Mouse (Mus musculus) liver, adult 2 months (tissue): ENCODE results near the gene Nr2e3. TPM values are rescaled to one million over a fixed set of nuclear protein-coding genes. Genes with fewer than 3 reads are reported as not detected.

ENCODE experiments used
- DNase-seq: peaks from one replicate; pipeline ENCODE4 v3.0.0-alpha.2; 2011; ENCODE audit warnings: low read depth, low spot score; ENCODE audit errors: extremely low read depth
- H3K27ac ChIP-seq: fragments of 200-500 bp; replicated peaks from 2 replicates; pipeline ENCODE4 v1.5.1; 2012; ENCODE audit warnings: low read depth, mild to moderate bottlenecking, control low read depth, inconsistent platforms, low read length; ENCODE audit not compliant: insufficient read depth
- H3K27me3 ChIP-seq: fragments of 200-500 bp; 2 replicates; pipeline ENCODE4 v1.6.1; 2012; ENCODE audit warnings: mild to moderate bottlenecking, moderate library complexity, low read length, inconsistent platforms; ENCODE audit not compliant: control insufficient read depth, insufficient read depth
- H3K36me3 ChIP-seq: fragments of 200-500 bp; 2 replicates; pipeline ENCODE4 v1.6.1; 2012; ENCODE audit warnings: low read length, inconsistent platforms; ENCODE audit not compliant: control insufficient read depth, insufficient read depth
- H3K4me1 ChIP-seq: fragments of 200-500 bp; 2 replicates; pipeline ENCODE4 v1.6.1; 2011; ENCODE audit warnings: low read length; ENCODE audit not compliant: control insufficient read depth, insufficient read depth
- H3K4me3 ChIP-seq: fragments of 200-500 bp; 2 replicates; pipeline ENCODE4 v1.5.1; 2011; ENCODE audit warnings: low read depth, mild to moderate bottlenecking, control low read depth, low read length, moderate library complexity; ENCODE audit not compliant: insufficient read depth
- H3K79me2 ChIP-seq: fragments of 200-500 bp; 2 replicates; pipeline ENCODE4 v1.6.1; 2012; ENCODE audit warnings: inconsistent platforms, mild to moderate bottlenecking, low read length, moderate library complexity; ENCODE audit not compliant: control insufficient read depth, insufficient read depth
- H3K9ac ChIP-seq: fragments of 200-500 bp; 2 replicates; pipeline ENCODE4 v1.6.1; 2012; ENCODE audit warnings: low read depth, mild to moderate bottlenecking, control low read depth, inconsistent platforms, low read length
- CTCF ChIP-seq: fragments of 200-500 bp; IDR thresholded peaks from 2 replicates; pipeline ENCODE4 v1.5.1; 2011; ENCODE audit warnings: low read depth, low read length, control low read depth
- POLR2A ChIP-seq: fragments of 200-500 bp; IDR thresholded peaks from 2 replicates; pipeline ENCODE4 v1.6.1; 2011; ENCODE audit warnings: low read length, control low read depth; ENCODE audit not compliant: insufficient read depth; ENCODE audit errors: extremely low read depth
- WGBS: fragments of 180-500 bp; shearing (Covaris S2); methylation state at CpG from one replicate; pipeline ENCODE4 v1.1.7; 2018; 5-methylcytosine and 5-hydroxymethylcytosine counted together
- polyA plus RNA-seq: library from polyadenylated mRNA; depleted of rRNA; stranded (reverse); fragments of >200 nt; gene quantifications from 2 replicates; pipeline ENCODE4 v1.2.3, GENCODE M21; 2012; rRNA removed
- total RNA-seq: library from RNA; depleted of rRNA; stranded (reverse); fragments of >200 nt; gene quantifications from 2 replicates; pipeline ENCODE4 v1.2.3, GENCODE M21; 2014; rRNA removed

Nr2e3 gene
- total and polyA plus RNA-seq, 2 experiments = not detected

DNA sequence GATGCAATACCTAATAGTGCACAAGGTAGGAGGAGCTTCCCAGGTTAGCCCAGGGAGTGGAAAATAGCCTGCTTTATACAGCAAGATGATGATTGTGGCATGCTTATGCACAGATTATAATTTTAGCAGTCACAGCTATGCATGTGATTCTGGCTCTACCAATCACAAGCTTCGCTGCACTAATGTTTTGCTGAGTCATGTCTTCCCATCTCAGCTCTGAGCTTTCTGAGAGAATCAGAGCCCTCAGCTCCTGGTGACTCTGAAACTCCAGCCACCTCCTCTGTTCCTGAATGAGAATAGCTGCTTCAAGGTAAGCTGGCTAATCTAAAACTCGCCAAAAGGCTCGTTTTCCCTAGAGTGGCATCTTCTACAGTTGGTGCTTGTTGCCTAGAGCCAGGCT, 30.2 kb downstream of the Nr2e3 start:
- H3K79me2 ChIP-seq = no peaks in the 10 kb centered on the region
- WGBS = 86% methylated on average over 3 of the region's 3 CpGs
- no peak overlapping the region for H3K4me3 ChIP-seq
- no peak for DNase-seq
- no peak overlapping the region for H3K27ac ChIP-seq
- H3K36me3 ChIP-seq = no peaks in the 10 kb centered on the region
- H3K9ac ChIP-seq = no peak overlapping the region
- no peaks in the 10 kb centered on the region for H3K4me1 ChIP-seq
- TF ChIP-seq CTCF (no peak), POLR2A (no peak)
- H3K27me3 ChIP-seq = peaks cover 10% of the 10 kb centered on the region

DNA sequence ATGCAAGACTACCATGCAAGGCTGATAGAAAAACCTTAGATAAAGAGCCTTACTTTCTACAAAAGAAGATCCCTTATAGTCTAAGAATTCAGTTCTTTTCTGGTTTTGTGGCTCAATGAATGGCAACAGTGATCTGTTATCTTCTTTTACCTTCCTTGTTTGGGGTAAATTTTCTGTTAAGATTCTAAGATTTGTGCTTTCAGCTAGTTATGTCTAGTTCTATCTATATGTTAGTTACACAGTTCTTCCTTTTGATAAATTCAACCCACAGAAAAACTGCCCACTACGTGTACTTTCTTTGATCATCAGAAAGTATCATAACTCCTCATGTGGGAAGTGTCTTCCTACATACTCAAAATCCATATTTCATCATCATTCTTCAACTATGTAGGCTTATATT, 45.7 kb downstream of the Nr2e3 start:
- Histone ChIP-seq H3K27ac (no peak overlapping the region), H3K27me3 (no peaks in the 10 kb centered on the region), H3K4me1 (no peaks in the 10 kb centered on the region), H3K4me3 (no peak overlapping the region), H3K9ac (no peak overlapping the region), H3K36me3 (no peaks in the 10 kb centered on the region), H3K79me2 (no peaks in the 10 kb centered on the region)
- no peak for DNase-seq
- TF ChIP-seq CTCF (no peak), POLR2A (no peak)
- WGBS = 98% methylated on average over 1 of the region's 1 CpGs

DNA sequence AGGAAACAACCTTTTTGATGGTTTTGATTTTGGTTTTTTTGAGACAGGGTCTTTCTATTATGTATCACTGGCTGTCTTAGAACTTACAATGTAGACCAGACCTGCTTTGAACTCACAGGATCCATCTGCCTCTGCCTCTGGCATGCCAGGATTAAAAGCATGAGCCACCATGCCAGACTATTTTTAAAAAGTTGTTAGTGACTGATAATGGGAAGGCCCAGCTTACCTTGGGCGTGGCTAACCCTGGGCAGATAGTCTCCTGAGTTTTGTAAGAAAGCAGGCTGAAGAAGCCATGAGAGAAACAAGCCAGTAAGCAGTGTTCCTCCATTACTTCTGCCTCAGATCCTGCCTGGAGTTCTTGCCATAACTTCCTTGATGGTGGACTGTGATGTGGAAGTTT, 57.1 kb downstream of the Nr2e3 start:
- no peak for DNase-seq
- 94% methylated on average over 1 of the region's 1 CpGs for WGBS
- Histone ChIP-seq H3K27ac (no peak overlapping the region), H3K79me2 (no peaks in the 10 kb centered on the region), H3K36me3 (peaks cover 2% of the 10 kb centered on the region; the same call in 1 of the 2 replicates), H3K9ac (no peak overlapping the region), H3K4me1 (no peaks in the 10 kb centered on the region), H3K27me3 (no peaks in the 10 kb centered on the region), H3K4me3 (no peak overlapping the region)
- TF ChIP-seq POLR2A = no peak

Other genes with a start within 250 kb of the Nr2e3 start
- 1.6 and 2.5 TPM in 2 replicates for gene Senp8, start 209.9 kb downstream of the Nr2e3 start, total RNA-seq
- 1.2 and 1.7 TPM in 2 replicates for gene Senp8, start 209.9 kb downstream of the Nr2e3 start, polyA plus RNA-seq
- 5.8 and 9.3 TPM in 2 replicates for gene Myo9a, start 209.8 kb downstream of the Nr2e3 start, total RNA-seq
- 0.40 and 0.42 TPM in 2 replicates for gene Myo9a, start 209.8 kb downstream of the Nr2e3 start, polyA plus RNA-seq